Mouse (Mus musculus): Measurements from ENCODE around the gene Gpr39. TPM values are rescaled to one million over a fixed set of nuclear protein-coding genes. Genes with fewer than 3 reads are reported as not detected.
A peak's percentile ranks its signal among the peaks of the same experiment; 100 is the strongest.

The Gpr39 gene
- total RNA-seq, 1 experiment from 2014 or later: not detected

- no peak for ATAC-seq (replicated peaks; ENCODE audit: low read depth, poor library complexity, severe bottlenecking)
Observed at GRCm38 (mm10) chr1:125687701-125688420, 11.1 kb downstream of the Gpr39 start.

GRCm38 (mm10) chr1:125693541-125693940 is 16.7 kb downstream of the Gpr39 start:
- ATAC-seq (replicated peaks; ENCODE audit: low read depth, poor library complexity, severe bottlenecking): no peak

- 0 out of 2 replicates have a peak, but pooled peaks have one; percentile 29 for ATAC-seq (replicated peaks; ENCODE audit: low read depth, poor library complexity, severe bottlenecking)
Observed at GRCm38 (mm10) chr1:125694338-125694737, 17.5 kb downstream of the Gpr39 start.

GRCm38 (mm10) chr1:125701101-125701590 is 24.4 kb downstream of the Gpr39 start:
- ATAC-seq (replicated peaks; ENCODE audit: low read depth, poor library complexity, severe bottlenecking): no peak

- no peak for ATAC-seq (replicated peaks; ENCODE audit: low read depth, poor library complexity, severe bottlenecking)
Observed at GRCm38 (mm10) chr1:125701773-125702172, 25.0 kb downstream of the Gpr39 start.

- no peak for ATAC-seq (replicated peaks; ENCODE audit: low read depth, poor library complexity, severe bottlenecking)
Observed at GRCm38 (mm10) chr1:125702326-125702725, 25.5 kb downstream of the Gpr39 start.

- no peak for ATAC-seq (replicated peaks; ENCODE audit: low read depth, poor library complexity, severe bottlenecking)
Observed at GRCm38 (mm10) chr1:125705412-125705811, 28.6 kb downstream of the Gpr39 start.

- no peak for ATAC-seq (replicated peaks; ENCODE audit: low read depth, poor library complexity, severe bottlenecking)
Observed at GRCm38 (mm10) chr1:125715286-125715685, 38.5 kb downstream of the Gpr39 start.

- no peak for ATAC-seq (replicated peaks; ENCODE audit: low read depth, poor library complexity, severe bottlenecking)
Observed at GRCm38 (mm10) chr1:125716241-125716640, 39.4 kb downstream of the Gpr39 start.

- no peak for ATAC-seq (replicated peaks; ENCODE audit: low read depth, poor library complexity, severe bottlenecking)
Observed at GRCm38 (mm10) chr1:125717906-125718305, 41.1 kb downstream of the Gpr39 start.

GRCm38 (mm10) chr1:125719127-125719526 is 42.3 kb downstream of the Gpr39 start:
- ATAC-seq (replicated peaks; ENCODE audit: low read depth, poor library complexity, severe bottlenecking): no peak

GRCm38 (mm10) chr1:125721104-125721758 is 44.4 kb downstream of the Gpr39 start:
- no peak for ATAC-seq (replicated peaks; ENCODE audit: low read depth, poor library complexity, severe bottlenecking)

- no peak for ATAC-seq (replicated peaks; ENCODE audit: low read depth, poor library complexity, severe bottlenecking)
Observed at GRCm38 (mm10) chr1:125724304-125724703, 47.5 kb downstream of the Gpr39 start.

GRCm38 (mm10) chr1:125729025-125729565 is 52.3 kb downstream of the Gpr39 start:
- peak; percentile 54; the same call in 1 of the 2 replicates for ATAC-seq (replicated peaks; ENCODE audit: low read depth, poor library complexity, severe bottlenecking)

- 0 out of 2 replicates have a peak, but pooled peaks have one; percentile 45 for ATAC-seq (replicated peaks; ENCODE audit: low read depth, poor library complexity, severe bottlenecking)
Observed at GRCm38 (mm10) chr1:125729731-125730536, 53.1 kb downstream of the Gpr39 start.

GRCm38 (mm10) chr1:125730537-125730880 is 53.7 kb downstream of the Gpr39 start:
- no peak for ATAC-seq (replicated peaks; ENCODE audit: low read depth, poor library complexity, severe bottlenecking)

- no peak for ATAC-seq (replicated peaks; ENCODE audit: low read depth, poor library complexity, severe bottlenecking)
Observed at GRCm38 (mm10) chr1:125731854-125732253, 55.1 kb downstream of the Gpr39 start.

- ATAC-seq (replicated peaks; ENCODE audit: low read depth, poor library complexity, severe bottlenecking): no peak
Observed at GRCm38 (mm10) chr1:125744766-125745165, 68.0 kb downstream of the Gpr39 start.

- ATAC-seq (replicated peaks; ENCODE audit: low read depth, poor library complexity, severe bottlenecking): no peak
Observed at GRCm38 (mm10) chr1:125755335-125755996, 78.7 kb downstream of the Gpr39 start.

All from common myeloid progenitor, adult 5-6 weeks (primary cell).